Mouse (Mus musculus): ENCODE measurements around the gene Uhmk1.

Gene Uhmk1

DNA sequence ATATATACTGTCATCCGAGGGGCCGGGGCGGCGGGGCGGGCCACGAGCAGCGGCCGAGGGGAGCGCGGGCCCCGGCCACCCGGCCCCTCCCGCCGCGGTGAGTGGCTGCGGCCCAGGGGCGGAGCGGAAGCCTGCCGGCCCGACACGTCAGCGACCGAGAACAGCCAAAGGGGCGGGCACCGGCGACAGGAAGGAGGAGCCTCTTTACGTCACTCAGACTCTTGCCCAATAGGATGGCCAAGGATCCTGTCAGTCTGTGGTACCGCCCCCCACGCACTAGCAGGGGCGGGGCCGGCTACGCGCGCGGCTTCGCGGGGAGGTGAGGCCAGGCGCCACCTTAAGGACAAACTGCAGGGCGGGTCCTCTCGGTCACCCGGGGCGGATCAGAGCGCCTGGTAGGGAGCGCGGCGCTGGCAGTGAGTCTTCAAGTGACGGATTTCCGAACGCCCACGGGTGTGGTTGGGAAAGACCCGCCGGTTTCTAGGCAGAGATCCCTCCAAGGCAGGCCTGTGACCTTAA is 40.3 kb downstream of the Uhmk1 start, which contains the start of gene Uap1:
Uap1 (minus strand) TSS at position 144 of the 519 bp plus-strand sequence.
- peak; percentile 99 for DNase-seq

DNA sequence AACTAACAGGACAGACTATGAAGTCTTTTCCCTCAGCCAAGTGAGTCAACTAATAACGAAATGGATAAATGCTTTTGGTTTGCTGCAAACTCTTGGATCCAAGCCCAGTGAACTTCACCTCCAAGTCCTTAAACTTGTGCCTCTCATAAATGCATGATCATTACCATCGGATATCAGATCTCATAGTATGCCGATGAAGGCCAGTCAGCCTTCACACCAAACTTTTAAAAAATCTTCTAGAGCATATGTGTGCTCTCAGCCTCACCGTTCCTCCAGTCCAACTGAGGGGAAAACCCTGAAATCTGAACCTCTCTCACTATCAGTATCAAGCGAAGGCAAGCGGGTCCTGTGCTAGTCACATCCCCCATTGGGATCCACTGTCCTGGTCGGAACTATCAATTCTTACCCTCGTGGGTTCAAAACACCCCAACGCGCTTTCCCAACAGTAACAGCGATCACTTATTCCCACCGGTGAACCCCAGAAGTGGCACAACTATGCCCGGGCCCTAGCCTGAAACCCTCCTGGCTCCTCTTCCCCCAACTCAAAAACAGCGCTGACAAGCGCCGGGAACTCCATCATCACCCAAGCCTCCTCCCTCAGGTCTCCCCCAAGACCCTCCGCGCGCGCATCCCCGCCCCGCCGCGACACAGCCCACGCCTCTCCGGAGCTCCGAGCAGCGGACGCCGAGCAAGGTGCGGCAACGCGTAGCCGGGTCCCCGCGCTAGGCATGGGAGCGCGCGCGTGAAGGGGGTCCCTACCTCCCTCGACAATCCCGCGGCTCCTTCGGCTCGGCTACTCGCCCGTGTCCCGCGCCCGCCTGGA is 41.0 kb downstream of the Uhmk1 start:
- DNase-seq: peak; percentile 52 to 71

DNA sequence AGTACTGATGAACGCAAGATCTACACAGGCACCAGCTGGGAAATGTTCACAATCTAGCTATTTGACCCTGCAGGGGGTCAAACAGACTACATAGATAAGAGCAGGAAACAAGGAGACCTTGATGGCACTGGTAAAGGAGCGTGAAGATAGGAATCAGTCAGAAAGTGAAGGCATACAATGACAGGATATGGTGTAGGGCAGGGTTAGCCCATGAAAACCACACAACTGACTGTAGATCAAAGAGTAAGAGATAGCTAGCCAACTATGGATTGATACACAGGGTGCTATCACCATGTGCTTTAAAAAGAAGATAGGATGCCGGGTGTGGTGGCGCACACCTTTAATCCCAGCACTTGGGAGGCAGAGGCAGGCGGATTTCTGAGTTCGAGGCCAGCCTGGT is 47.4 kb downstream of the Uhmk1 start:
- DNase-seq: no peak

DNA sequence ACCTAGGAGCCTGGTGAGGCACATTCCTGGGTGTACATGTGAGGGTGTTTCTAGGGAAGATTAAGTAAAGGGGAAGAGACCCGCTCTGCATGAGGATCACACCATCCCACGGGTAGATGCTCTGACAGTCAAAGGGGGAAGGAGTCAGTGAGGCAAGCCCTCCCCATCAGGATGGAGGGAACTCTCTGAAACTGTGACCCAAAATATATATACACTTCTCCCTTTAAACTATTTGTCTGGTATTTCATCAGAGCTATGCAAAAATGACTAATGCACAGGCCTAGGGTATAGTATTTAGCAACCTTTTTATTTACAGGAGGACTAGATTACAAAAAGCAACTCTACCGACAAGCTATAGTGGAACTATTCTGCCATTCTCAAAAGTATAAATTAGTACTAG is 50.3 kb downstream of the Uhmk1 start:
- DNase-seq: no peak

DNA sequence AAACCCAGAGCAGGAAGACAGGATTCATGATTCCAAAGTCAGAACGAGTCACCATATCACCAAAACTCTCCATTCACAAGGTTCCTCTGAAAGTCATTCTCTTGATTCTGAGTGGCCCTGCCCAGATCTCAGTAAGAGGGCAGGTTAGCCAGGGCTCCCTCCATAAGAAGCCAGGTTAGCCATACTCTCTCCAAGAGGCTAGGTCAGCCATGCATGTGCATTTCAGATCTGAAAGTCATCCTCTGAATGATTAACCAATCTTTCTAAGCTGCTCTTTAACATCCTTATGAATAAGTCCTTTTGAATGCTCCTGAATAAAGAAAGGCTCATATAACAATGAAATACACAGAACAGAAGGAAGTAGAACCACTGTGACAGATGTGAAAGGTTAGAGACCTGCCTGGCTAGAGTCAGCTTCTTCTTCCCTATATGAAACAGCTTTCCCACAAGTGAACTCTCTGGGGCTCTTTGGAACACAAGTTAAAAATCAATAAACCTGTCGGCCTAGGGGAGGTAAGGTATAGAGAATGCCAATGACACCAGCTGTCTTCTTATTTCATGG is 51.1 kb downstream of the Uhmk1 start:
- no peak for DNase-seq

DNA sequence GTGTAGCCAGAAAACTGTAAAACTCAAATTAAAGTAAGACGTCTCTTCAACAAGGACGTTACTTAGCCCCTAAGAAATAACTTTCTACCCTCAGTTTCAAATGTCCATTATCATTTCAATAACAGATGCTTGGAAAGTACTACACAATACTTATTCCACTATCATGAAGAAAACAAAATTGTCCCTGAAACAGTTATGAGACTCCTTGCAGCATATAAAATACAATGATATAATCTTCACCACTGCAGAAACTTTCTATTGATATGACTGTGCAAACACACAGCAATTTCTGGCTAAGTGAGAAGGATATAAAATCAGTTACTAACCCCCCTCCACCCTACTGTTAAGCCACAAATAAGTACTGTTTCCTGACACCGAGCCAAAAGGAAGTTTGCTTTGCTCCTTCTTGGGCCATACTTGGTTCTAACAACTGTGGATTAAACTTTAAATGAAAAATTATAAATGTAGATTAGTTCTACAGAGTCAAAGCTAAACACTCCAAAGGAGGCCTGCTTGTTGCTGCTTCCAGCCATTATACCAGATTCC is 51.7 kb downstream of the Uhmk1 start:
- DNase-seq: peak in 1 of 2 experiments; percentile 50

DNA sequence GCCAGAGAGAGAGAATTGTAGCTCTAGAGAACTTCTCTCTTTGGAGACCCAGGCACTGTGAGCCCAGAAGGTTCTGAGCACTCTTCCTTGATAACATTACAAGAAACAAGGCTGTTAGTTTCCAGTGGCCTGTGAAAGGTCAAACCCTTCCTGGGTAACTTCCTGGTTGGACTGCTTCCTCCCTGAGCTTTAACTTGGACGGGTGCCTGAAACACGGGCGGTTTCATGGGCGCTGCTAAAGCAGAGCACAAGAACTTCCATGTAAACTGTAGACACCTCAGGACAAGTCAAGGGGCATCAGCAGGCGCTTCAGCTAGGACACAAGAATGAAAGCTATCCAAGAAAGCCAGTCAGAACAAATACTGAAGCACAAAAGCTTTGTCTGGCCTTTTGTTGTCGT is 53.3 kb downstream of the Uhmk1 start:
- peak; percentile 61 to 70 for DNase-seq

DNA sequence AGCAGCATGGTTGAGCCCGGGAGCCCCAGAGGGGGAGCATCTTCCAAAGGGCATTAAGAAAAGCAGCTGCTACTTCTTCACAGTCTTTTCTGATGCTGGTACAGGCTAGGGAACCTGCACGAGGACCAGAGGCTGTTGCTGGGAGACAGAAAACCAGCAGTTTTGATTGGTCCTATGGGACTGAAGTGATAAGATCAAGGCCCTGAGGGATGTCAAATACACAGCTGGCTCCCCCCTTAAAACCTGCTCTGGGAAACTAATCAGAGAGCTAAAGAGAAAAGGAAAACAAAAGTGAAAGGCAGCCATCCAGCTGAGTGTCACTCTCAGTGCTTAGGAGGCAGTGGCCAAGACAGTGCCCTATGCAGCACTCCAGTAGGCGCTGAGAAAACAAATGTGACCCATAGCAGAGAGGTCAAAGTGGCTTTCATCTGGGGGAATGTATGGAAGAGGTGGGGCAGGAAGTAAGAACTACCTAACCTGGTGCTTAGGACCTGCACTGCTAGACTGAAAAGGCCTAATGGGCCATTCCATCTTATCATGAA is 54.7 kb downstream of the Uhmk1 start:
- no peak for DNase-seq

DNA sequence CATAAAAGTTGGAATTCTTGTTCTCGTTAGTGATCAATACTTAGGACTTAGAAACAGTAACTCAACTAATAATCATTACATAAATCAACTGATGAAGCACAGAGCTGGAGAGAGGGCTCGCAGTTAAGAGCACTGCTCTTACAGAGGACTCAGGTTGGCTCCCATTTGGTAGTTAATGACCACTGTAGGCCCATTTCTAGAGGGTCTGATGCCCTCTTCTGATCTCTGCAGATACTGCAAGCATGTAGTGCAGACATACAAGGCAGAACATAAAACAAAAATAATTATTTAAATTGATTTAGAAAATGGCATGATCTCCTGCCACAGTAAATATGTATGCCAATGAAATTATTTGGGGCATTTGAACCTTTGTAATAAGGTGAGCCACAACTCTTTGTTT is 55.5 kb downstream of the Uhmk1 start:
- no peak for DNase-seq

DNA sequence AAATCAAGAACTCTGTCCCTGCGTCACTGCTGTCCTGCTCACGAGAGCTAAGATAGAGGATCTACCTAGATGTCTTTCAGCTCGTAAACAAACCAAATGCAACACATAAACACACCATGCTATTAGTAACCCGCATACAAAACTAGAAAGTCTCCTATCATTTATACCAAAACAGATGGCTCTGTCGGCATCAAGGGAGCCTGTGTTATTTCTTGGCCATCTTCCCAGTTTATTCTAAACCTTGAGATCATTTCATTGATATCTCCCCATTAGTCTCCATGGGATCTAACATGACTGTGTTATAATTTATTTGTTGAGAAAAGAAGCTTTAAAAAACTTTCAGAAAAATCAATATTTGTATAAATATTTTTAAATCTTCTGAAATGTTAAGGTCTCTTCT is 59.4 kb downstream of the Uhmk1 start:
- no peak for DNase-seq

DNA sequence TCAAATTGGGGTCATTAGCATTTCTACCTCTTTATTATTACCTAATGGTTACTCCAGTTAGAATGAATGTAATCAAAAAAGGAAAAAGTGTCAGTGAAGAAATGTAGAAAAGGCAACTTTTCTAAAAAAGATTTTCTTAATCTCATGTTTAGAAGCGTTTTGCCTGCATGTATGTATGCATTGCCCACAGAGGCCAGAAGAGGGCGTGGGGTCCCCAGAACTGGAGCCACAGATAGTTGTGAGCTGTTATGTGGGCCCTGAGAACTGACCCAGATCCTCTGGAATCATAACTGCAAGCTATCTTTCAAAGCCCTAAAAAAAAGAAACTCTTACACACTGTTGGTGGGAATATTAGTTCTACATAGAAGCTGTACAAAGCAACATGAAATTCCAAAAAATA is 59.9 kb downstream of the Uhmk1 start:
- no peak for DNase-seq

DNA sequence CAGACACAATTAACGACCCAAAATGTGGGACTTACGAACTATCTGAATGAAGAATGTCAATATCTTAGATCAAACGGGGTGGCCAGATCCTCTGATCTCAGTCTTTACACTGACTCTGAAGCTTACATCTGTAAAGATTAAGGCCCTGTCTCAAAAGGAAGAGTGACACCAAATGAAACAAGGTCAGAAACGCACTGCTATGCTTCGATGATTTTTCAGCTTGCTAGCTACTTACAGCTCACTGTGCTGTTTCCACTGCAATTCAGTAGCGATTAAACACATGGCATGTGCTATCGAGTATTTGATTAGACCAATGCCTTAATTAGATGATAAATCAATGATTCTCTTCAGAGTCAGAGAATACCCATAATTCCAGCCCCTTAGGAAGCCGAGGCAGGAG is 61.2 kb downstream of the Uhmk1 start:
- no peak for DNase-seq

DNA sequence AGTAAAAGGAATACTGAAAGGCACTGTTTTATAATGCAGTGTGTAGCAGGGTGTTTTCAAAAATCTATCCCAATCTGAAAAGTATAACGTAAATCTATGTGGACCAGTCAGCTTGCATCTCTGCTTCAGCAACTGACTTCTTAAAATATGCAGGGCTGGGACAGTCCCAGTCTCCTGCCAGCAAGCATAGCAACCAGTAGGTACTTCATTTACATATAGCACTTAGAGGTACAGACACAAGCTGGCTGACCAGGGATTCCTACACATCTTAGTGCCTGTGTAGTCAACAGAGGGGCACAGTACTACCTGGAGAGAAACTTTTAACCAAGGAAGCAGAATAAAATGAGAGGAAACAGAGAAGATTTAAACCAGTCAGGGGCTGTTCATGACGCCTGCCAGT is 62.6 kb downstream of the Uhmk1 start:
- DNase-seq: no peak

DNA sequence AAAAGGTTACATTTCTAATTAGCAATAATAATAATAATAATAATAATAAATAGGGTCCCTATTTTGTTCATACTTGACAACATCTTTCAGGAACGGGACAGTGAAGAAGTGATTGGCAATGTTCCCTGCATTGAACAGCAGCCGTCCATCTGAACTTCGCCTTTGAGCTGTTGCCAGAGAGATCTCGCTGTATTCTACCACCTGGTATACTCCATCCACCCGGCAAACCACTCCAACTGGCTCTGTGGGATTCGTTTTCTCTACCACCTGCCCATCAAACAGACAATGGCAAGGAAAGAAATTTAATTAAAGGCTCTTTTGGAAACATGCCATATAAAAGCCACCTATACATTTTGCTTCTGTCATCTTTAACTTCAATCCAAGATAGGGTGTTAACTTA is 64.3 kb downstream of the Uhmk1 start:
- DNase-seq: no peak

DNA sequence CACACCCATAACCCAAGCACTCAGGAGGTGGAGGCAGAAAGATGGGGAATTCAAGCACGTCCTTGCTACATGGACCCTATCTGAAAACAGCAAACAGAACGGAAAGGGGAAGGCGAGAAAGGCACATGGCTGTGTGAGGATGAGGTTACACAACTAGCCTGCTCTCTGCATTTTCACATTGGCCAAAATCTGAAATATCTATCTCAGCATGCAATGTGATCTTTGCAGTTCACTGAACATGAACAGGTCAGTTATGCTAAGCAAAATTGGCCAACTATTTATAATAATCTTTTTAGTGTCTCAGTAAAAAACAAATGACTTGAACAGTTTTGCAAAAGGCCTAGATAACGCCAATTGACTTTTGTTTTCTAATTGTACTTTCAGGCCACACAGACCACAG is 65.4 kb downstream of the Uhmk1 start:
- peak in 1 of 2 experiments; percentile 30 for DNase-seq

DNA sequence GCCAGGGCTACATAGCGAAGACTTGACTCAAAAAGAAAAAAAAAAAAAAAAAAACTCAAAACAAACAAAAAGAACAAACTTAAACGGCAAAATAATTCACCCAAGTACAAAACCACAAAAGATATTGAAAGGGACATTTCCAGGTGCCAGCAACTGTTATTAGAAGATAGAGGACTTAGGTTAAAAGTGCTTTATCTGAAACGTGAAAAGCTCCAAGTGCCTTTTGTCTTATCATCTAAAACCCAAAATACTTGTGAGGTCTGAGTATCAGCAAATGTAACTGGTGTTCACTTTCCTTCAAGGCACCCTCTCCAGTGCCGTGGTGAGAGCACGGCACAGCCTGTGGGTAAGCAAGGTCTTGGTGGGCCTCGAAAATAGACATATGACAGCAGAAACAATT is 66.7 kb downstream of the Uhmk1 start:
- DNase-seq: no peak

DNA sequence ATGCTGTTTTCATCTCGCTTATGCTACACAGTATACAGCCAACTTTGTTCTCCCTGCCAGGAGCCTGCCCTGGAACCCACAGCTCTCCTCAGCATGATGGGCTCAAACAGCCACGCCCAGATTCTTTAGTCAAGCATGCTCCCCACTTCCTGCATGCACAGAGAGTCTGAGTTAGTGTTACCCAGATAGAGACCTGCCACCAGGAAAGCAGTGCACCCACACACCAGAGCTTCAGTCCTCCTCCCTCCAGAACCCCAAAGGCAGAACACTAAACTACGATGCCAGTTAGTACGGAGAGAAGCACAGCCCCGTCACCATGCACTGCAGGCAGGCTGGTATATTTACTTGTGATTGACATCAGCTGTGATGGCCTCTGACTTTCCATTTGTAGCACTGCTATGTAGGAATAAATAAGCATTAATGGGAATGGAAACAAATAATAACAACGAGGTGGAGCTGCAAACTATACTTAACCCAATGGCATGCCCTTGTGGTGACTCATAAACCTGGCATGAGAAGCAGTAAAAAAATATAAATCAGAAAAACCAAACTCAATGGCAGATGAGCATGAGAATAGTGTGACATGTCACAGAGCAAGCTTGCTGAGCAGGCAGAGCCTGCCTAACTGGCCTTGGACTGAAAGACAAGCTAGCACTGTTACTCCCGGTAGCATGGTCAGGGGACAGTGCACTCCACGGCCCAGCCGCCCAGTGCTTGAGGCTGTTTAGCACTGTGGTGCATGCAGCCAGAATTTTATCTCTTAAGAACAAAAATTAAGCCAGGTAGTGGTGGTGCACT is 67.3 kb downstream of the Uhmk1 start:
- no peak for DNase-seq

DNA sequence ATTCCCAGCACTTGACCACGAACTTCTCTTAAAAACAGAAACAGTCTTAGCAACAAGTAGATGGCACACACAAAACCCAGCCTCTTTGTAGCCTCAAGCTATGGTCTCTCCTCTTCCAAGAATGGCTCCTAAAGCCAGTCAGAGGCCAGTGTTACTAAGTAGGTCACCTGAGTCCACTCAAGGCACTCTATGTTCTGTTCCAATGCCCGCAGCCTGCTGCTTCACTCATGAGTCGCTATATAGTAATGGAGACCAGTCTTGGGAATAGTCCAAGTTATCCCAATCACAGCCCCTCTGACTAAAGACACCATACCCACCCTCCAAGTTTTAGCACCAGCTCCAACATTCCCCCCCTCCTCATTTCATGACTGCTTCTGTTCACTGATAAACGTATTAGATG is 69.6 kb downstream of the Uhmk1 start:
- no peak for DNase-seq

All from kidney, adult 8-10 months (tissue).